Mouse (Mus musculus): ENCODE data around the gene Luc7l3.

GRCm38 (mm10) chr11:94253156-94253555 is 68.6 kb downstream of the Luc7l3 start:
- TF ChIP-seq CTCF (IDR thresholded peaks at IDR 0.05; ENCODE audit: insufficient read depth, low read length), result no peak
- TF ChIP-seq POLR2A (IDR thresholded peaks at IDR 0.05; ENCODE audit: borderline replicate concordance, extremely low read depth, low read depth, low read length), result no peak

Data from lung, adult 2 months (tissue).